Mouse (Mus musculus) MEL (cell line): ENCODE measurements around the gene Fzd7.

Experiments used
- CTCF ChIP-seq, 3 experiments: IDR thresholded peaks in 2 of 3; conservative IDR thresholded peaks in 1 of 3; 2 replicates each; pipeline ENCODE4 v1.5.1; 2011 to 2012; ENCODE audit warnings: low read length in 3 of 3, low read depth in 2 of 3, mild to moderate bottlenecking in 2 of 3, improper control_type of control experiment in 1 of 3, inconsistent platforms in 1 of 3, mixed read lengths in 1 of 3, moderate library complexity in 1 of 3; ENCODE audit not compliant: control insufficient read depth in 1 of 3, insufficient read depth in 1 of 3, poor library complexity in 1 of 3, severe bottlenecking in 1 of 3
- E2F4 ChIP-seq: IDR thresholded peaks from 2 replicates; pipeline ENCODE4 v1.6.1; 2011; ENCODE audit warnings: low read depth, low read length, improper control_type of control experiment, borderline replicate concordance
- EP300 ChIP-seq, 2 experiments: IDR thresholded peaks; 2 replicates each; pipeline ENCODE4 v1.6.1; 2011; ENCODE audit warnings: improper control_type of control experiment in 2 of 2, low read length in 2 of 2, low read depth in 1 of 2, mild to moderate bottlenecking in 1 of 2
- ETS1 ChIP-seq: IDR thresholded peaks from 2 replicates; pipeline ENCODE4 v1.6.1; 2012; ENCODE audit warnings: low read depth, mild to moderate bottlenecking, inconsistent platforms, low read length, improper control_type of control experiment, moderate library complexity
- MYB ChIP-seq: IDR thresholded peaks from 2 replicates; pipeline ENCODE4 v1.6.1; 2011; ENCODE audit warnings: mild to moderate bottlenecking, low read depth, low read length, improper control_type of control experiment
- POLR2A ChIP-seq, 2 experiments: IDR thresholded peaks; 2 replicates each; pipeline ENCODE4 v1.6.1; 2011 to 2012; ENCODE audit warnings: low read length in 2 of 2, mild to moderate bottlenecking in 2 of 2, control low read depth in 1 of 2, improper control_type of control experiment in 1 of 2, low read depth in 1 of 2, moderate library complexity in 1 of 2; ENCODE audit not compliant: control insufficient read depth in 1 of 2, insufficient read depth in 1 of 2, poor library complexity in 1 of 2
- POLR2AphosphoS5 ChIP-seq: IDR thresholded peaks from 2 replicates; pipeline ENCODE4 v1.6.1; 2012; ENCODE audit warnings: low read depth, borderline replicate concordance, mild to moderate bottlenecking, inconsistent platforms, low read length, moderate library complexity, mixed read lengths
- TAL1 ChIP-seq: IDR thresholded peaks from 2 replicates; pipeline ENCODE4 v1.6.1; 2012; ENCODE audit warnings: mild to moderate bottlenecking, inconsistent platforms, low read length, moderate library complexity, mixed read lengths
- UBTF ChIP-seq: IDR thresholded peaks from 2 replicates; pipeline ENCODE4 v1.6.1; 2012; ENCODE audit warnings: low read depth, mild to moderate bottlenecking, inconsistent platforms, low read length, improper control_type of control experiment, moderate library complexity, borderline replicate concordance; ENCODE audit not compliant: insufficient read depth
- ZC3H11A ChIP-seq: IDR thresholded peaks from 2 replicates; pipeline ENCODE4 v1.6.1; 2012; ENCODE audit warnings: low read depth, mild to moderate bottlenecking, inconsistent platforms, low read length, improper control_type of control experiment

DNA sequence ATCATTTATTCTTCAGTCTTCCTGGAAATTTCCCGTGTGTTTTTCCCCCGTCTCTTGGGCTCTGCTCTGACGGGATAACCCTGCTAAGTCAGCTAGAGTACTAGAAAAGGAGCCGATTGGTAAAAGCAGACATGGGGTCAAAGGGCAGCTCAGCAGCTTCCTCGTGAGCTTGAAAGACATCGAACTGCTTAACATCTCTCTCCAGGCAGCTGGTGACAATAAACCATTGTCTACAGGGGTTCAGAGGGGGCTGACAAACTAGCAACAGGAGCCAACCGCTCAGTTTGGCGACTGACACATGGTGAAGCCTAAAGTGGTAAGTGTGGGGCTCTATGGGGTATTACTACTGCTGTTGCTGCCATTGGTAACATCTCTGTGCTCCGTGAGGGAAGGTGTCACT lies 30.6 kb upstream of the Fzd7 start:
- TF ChIP-seq ETS1: no peak
- TF ChIP-seq EP300 (IDR thresholded peaks at IDR 0.05; ENCODE audit: low read depth in 1 of 2, low read length in 2 of 2): no peak
- TF ChIP-seq ZC3H11A: no peak
- TF ChIP-seq CTCF (IDR thresholded peaks at IDR 0.05 in 2 of 3, conservative IDR thresholded peaks at IDR 0.05 in 1 of 3; ENCODE audit: control insufficient read depth in 1 of 3, insufficient read depth in 1 of 3, low read depth in 2 of 3, low read length in 3 of 3, poor library complexity in 1 of 3, severe bottlenecking in 1 of 3): no peak
- TF ChIP-seq E2F4: no peak
- no peak for TF ChIP-seq TAL1
- no peak for TF ChIP-seq POLR2AphosphoS5
- TF ChIP-seq POLR2A (IDR thresholded peaks at IDR 0.05; ENCODE audit: control insufficient read depth in 1 of 2, insufficient read depth in 1 of 2, low read depth in 1 of 2, low read length in 2 of 2, poor library complexity in 1 of 2): no peak
- TF ChIP-seq MYB: no peak
- no peak for TF ChIP-seq UBTF
